Mouse (Mus musculus) layer of hippocampus, adult 6 months (tissue): ENCODE measurements around the gene Hist1h3a. TPM values are rescaled to one million over a fixed set of nuclear protein-coding genes. Genes with fewer than 3 reads are reported as not detected.

Experiments used
- long read RNA-seq, 2 experiments: library from polyadenylated mRNA; unstranded; transcript quantifications; one replicate each; pipeline ENCODE4 v2.0.0; 2019 to 2020
- microRNA-seq: library from miRNA; unstranded; fragments of <30 nt; microRNA quantifications from one replicate; pipeline ENCODE4 v1.2.0, GENCODE M21; 2020
- polyA plus RNA-seq: library from polyadenylated mRNA; unstranded; fragments of <200 nt; fragmentation: Nextera tagmentation; gene quantifications from 2 replicates; pipeline ENCODE4 v1.2.3, GENCODE M21; 2021

The Hist1h3a gene
- polyA plus RNA-seq: not detected in 2 replicates
- long read RNA-seq, experiment 1: 0 reads
- long read RNA-seq, experiment 2: 0 reads

DNA sequence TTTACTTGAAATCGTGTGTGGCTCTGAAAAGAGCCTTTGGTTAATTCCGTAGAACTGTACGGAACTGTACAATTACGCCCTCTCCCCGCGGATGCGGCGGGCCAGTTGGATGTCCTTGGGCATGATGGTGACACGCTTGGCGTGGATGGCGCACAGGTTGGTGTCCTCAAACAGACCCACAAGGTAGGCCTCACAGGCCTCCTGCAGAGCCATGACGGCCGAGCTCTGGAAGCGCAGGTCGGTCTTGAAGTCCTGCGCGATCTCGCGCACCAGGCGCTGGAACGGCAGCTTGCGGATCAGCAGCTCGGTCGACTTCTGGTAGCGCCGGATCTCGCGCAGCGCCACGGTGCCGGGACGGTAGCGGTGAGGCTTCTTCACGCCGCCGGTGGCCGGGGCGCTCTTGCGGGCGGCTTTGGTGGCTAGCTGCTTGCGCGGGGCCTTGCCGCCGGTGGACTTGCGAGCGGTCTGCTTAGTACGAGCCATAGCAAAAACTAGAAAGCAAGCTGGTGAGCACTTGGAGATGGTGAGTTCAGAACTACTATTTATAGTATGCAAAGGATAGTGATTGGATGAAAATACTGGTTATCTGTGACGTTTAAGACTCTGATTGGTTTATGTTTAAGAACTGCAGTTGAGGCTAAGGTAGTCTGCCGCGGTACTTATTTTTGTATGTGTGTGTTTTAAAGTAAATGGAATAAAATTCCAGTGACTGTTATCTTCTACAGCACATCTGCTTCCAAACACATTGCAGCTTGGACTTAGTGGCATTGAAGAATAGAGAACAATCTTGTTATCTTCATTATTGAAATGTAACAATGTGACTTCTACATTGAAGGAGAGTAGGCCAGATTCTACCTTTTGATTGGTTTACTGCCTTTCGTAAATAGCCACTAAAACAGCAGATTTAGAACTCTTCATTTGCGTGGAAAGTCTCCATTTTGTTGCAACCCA, at the start of gene Hist1h3a:
Gene Hist1h3a, minus strand, starts transcription at position 516 of the 951 bp plus-strand sequence.

DNA sequence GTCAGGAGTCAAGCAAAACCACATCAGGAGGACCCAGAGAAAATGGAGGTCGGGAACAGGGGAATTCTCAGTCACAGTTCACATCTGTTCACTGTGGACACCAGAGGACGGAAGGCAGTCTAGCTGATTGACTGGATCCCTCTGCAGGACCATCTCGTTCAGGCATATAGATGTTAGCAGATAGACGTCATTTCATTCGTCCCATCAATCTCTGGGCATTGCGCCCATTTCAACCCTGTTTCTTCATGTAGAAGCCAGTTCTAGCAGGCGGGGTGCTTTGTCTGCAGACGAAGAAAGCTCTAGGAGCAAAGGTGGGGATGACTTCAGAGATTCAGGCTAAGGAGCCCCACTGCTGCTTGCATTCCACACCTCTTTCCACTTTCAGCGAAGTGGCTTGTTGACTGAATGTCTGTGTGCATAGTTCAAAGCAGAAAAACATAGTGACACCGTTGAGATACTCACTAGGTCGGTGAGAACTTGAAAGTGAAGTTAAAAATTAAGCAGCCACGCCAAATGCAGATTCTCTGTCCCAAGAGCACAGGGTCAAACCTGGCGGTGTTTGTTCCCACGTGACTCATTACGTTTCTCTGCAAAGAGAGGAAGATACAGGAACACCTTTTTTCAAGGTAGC, 44.4 kb upstream of the Hist1h3a start, which contains the start of gene Slc17a2:
Gene Slc17a2, plus strand, starts transcription at position 572 of the 631 bp plus-strand sequence.

DNA sequence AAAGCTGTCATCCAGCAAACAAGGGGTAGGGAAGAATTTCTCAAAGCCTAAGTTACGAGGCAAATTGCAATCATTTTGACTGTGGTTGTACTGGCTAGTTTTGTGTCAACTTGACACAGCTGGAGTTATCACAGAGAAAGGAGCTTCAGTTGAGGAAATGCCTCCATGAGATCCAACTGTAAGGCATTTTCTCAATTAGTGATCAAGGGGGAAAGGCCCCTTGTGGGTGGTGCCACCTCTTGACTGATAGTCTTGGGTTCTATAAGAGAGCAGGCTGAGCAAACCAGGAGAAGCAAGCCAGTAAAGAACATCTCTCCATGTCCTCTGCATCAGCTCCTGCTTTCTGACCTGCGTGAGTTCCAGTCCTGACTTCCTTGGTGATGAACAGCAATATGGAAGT, 7.4 kb upstream of the Hist1h3a start, which contains the start of gene Trim38:
Gene Trim38, plus strand, starts transcription at position 301 of the 400 bp plus-strand sequence.

DNA sequence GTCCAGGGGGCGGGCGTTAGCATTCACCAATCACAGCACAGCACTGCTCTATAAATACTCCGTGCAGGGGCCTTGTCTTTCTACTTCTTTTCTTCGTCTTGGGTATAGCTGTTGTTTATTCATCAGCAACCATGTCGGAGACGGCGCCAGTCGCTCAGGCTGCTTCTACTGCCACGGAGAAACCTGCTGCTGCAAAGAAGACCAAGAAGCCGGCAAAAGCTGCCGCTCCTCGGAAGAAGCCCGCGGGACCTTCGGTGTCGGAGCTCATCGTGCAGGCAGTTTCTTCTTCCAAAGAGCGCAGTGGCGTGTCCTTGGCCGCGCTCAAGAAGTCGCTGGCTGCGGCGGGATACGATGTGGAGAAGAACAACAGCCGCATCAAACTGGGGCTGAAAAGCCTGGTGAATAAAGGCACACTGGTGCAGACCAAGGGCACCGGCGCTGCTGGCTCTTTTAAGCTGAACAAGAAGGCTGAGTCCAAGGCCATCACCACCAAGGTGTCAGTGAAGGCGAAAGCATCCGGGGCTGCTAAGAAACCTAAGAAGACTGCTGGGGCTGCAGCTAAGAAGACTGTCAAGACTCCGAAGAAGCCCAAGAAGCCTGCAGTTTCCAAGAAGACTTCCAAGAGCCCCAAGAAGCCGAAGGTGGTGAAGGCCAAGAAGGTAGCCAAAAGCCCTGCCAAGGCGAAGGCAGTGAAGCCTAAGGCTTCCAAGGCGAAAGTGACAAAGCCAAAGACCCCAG, 1.6 kb upstream of the Hist1h3a start, which contains the start of gene Hist1h1a:
Gene Hist1h1a, plus strand, starts transcription at position 81 of the 738 bp plus-strand sequence.

DNA sequence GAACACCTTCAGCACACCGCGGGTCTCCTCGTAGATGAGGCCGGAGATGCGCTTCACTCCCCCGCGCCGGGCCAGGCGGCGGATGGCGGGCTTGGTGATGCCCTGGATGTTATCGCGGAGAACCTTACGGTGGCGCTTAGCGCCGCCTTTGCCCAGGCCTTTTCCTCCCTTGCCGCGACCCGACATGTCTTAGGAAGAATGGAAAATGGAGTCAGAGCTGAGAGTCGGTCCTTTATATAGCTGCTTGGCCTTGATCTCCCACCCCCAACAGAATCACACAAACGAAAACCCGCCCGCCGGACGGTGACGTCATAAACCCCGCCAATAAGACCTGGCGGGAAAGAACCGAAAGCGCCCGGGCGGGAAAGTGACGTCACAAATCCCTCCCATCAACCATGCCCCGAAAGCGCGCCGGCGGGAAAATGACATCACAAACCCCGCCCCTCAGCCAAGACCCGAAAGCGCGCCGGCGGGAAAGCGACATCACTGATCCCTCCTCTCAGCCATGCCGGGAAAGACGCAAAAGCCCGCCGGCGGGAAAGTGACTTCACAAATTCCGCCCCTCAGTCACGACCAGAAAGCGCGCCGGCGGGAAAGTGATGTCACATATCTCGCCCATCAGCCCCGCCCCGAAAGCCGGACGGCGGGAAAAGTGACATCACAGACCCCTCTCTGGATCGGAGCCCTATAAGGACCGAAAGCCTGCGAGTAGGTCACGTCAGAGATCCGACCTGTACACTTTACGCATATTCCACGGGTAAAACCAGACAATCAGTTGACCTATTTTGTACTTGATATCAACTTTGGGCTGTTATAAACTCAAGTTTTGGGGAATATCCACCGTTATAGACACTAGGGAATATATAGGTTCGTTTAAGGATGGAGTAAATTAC, 968 bp downstream of the Hist1h3a start, which contains the start of gene Hist1h4a:
Gene Hist1h4a, minus strand, starts transcription at position 259 of the 893 bp plus-strand sequence.

DNA sequence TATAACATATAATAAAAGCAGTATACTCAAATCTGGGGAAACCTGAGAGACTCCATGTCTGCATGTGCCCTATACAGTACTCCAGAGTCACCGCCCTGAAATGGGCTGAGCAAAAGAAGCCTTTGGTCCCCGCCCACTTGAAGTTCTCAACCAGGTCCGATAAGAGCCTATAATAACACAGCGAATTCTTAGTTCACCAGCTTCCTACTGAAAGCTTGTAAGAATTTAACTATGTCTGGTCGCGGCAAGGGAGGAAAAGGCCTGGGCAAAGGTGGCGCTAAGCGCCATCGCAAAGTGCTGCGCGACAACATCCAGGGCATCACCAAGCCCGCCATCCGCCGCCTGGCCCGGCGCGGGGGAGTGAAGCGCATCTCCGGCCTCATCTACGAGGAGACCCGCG, 5.4 kb downstream of the Hist1h3a start, which contains the start of gene Hist1h4b:
Gene Hist1h4b, plus strand, starts transcription at position 224 of the 400 bp plus-strand sequence.

DNA sequence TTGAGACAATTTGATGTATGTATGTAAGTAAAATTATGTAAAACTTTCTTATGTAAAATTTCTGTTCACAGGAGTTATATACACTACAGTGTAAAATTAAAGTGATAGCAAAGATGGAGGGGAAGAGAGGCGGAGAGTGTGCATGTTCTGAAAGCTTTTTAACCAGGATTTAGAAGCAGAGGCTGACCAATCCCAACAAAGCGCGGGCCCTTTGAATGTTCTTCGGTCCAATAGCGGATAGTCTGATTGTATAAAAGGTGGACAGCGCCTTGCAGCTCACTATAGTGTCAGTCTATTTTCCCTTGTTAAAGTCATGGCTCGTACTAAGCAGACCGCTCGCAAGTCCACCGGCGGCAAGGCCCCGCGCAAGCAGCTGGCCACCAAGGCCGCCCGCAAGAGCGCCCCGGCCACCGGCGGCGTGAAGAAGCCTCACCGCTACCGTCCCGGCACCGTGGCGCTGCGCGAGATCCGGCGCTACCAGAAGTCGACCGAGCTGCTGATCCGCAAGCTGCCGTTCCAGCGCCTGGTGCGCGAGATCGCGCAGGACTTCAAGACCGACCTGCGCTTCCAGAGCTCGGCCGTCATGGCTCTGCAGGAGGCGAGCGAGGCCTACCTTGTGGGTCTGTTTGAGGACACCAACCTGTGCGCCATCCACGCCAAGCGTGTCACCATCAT, 10.0 kb downstream of the Hist1h3a start, which contains the start of gene Hist1h3b:
Gene Hist1h3b, plus strand, starts transcription at position 201 of the 675 bp plus-strand sequence.

DNA sequence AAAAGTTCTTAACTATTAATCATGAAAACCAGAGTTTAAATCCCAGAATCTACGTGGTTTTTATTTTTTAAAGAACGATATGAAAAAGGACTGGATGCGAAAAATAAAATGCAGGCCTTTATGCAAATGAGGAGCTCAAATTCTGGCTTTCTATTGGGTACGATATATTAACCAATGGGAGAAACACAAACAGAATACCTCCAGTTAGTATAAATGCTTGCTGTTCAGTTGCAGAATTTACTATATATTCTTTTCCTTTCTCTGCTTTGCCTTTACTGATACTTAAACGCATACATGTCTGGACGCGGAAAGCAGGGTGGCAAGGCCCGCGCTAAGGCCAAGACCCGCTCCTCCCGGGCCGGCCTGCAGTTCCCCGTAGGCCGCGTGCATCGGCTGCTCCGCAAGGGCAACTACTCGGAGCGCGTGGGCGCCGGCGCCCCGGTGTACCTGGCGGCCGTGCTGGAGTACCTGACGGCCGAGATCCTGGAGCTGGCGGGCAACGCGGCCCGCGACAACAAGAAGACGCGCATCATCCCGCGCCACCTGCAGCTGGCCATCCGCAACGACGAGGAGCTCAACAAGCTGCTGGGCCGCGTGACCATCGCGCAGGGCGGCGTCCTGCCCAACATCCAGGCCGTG, 11.2 kb downstream of the Hist1h3a start, which contains the start of gene Hist1h2ab:
Gene Hist1h2ab, plus strand, starts transcription at position 288 of the 639 bp plus-strand sequence.

DNA sequence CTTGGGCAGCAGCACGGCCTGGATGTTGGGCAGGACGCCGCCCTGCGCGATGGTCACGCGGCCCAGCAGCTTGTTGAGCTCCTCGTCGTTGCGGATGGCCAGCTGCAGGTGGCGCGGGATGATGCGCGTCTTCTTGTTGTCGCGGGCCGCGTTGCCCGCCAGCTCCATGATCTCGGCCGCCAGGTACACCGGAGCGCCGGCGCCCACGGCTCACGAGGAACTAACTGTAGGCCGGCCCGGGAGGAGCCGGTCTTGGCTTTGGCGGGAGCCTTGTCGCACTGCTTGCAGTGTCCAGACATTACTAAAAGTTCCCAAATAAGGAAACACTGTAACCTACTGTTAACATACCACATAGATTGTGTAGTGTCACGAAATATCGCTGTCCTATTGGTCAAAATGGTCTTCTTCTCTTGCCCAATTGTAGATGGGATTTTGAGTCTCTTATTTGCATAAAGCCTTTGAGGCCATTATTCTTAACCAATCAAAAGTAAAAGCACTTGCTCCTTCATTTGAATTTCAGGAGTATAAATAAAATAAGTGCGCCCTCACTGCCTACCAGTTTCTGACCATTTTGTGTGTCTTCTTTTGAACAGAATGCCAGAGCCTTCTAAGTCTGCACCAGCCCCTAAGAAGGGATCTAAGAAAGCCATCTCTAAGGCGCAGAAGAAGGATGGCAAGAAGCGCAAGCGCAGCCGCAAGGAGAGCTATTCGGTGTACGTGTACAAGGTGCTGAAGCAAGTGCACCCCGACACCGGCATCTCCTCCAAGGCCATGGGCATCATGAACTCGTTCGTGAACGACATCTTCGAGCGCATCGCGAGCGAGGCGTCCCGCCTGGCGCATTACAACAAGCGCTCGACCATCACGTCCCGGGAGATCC, 15.7 kb downstream of the Hist1h3a start, which contains the start of gene Hist1h2bb:
Gene Hist1h2bb, plus strand, starts transcription at position 534 of the 880 bp plus-strand sequence.

DNA sequence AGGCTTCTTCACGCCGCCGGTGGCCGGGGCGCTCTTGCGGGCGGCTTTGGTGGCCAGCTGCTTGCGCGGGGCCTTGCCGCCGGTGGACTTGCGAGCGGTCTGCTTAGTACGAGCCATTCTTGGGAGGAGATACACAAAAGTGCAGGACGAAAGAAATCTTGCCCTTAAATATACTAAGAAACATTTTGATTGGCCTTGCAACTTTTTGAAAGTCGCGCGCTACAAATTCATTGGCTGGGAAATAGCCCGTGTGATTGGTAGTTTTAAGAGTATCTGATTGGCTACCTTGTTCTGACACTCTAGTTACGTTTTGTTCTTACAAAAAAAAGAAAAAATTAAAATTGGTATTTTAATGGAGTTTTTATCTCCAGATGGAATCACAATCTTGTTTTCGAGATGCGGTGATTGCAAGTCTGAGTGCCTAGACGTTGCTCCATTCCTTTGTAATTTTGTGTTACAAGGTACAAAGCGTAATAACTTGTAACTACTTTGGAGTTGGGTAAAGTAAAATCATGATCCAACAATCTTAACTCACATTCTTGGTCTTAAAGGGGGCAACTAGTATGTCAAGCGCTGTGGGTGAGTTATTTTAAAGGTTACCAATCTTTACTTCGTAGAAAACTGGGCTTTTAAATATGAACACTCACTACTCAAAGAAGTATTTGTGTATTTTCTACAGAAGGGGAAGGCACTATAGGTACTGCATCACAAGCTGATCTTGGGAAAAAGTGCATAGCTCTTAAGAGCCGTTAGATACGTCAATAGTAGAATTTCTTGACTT, 16.6 kb downstream of the Hist1h3a start, which contains the start of gene Hist1h3c:
Gene Hist1h3c, minus strand, starts transcription at position 222 of the 781 bp plus-strand sequence.

DNA sequence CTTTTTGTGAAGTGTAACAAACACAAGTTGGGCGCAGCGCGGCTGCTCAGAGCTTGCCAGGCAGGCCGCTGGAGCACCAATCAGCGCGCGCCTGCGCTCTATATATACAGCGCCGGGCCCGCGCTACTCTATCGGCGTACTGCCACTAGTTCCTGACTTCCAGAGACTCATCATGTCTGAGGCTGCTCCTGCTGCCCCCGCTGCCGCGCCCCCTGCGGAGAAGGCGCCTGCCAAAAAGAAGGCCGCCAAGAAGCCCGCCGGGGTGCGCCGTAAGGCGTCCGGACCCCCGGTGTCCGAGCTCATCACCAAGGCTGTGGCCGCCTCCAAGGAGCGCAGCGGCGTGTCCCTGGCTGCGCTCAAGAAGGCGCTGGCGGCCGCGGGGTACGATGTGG, 23.5 kb downstream of the Hist1h3a start, which contains the start of gene Hist1h1c:
Gene Hist1h1c, plus strand, starts transcription at position 132 of the 392 bp plus-strand sequence.

Small RNA genes lying within 50 kb of the gene (microRNA-seq; reads per million reads assigned to microRNA genes)
- not detected for gene Gm44314
- not detected for gene Gm44484

Other genes starting within 250 kb of the Hist1h3a start
- 62.0 and 135 TPM in 2 replicates for gene Hist1h4h, start 231.3 kb downstream of the Hist1h3a start, polyA plus RNA-seq
- not detected in 2 replicates for gene Hist1h2af, start 228.5 kb downstream of the Hist1h3a start, polyA plus RNA-seq
- 1.3 TPM in 1 of 2 replicates, not detected in the other for gene Hist1h3g, start 227.0 kb downstream of the Hist1h3a start, polyA plus RNA-seq
- 0.20 and 0.25 TPM in 2 replicates for gene Hist1h2bh, start 219.0 kb downstream of the Hist1h3a start, polyA plus RNA-seq
- gene Hist1h3f, start 218.3 kb downstream of the Hist1h3a start, polyA plus RNA-seq: 0.14 TPM in 1 of 2 replicates, not detected in the other
- gene Hist1h4f, start 210.7 kb downstream of the Hist1h3a start, polyA plus RNA-seq: not detected in 2 replicates
- 0.03 and 0.10 TPM in 2 replicates for gene Hist1h1d, start 209.1 kb downstream of the Hist1h3a start, polyA plus RNA-seq
- gene Hist1h3e, start 200.0 kb downstream of the Hist1h3a start, polyA plus RNA-seq: 1.1 and 1.8 TPM in 2 replicates
- gene Hist1h2ae, start 191.2 kb downstream of the Hist1h3a start, polyA plus RNA-seq: 8.0 and 8.1 TPM in 2 replicates
- gene Hist1h2bg, start 191.0 kb downstream of the Hist1h3a start, polyA plus RNA-seq: 3.4 and 4.7 TPM in 2 replicates
- gene Hist1h2bf, start 188.2 kb downstream of the Hist1h3a start, polyA plus RNA-seq: 1.1 TPM in 1 of 2 replicates, not detected in the other
- not detected in 2 replicates for gene Hist1h2ad, start 188.0 kb downstream of the Hist1h3a start, polyA plus RNA-seq
- gene Hist1h3d, start 186.6 kb downstream of the Hist1h3a start, polyA plus RNA-seq: 0.60 and 0.88 TPM in 2 replicates
- 7.7 and 14.9 TPM in 2 replicates for gene Hist1h4d, start 180.8 kb downstream of the Hist1h3a start, polyA plus RNA-seq
- 4.3 and 6.3 TPM in 2 replicates for gene Hist1h2be, start 141.3 kb downstream of the Hist1h3a start, polyA plus RNA-seq
- gene Hist1h1e, start 139.8 kb downstream of the Hist1h3a start, polyA plus RNA-seq: 9.9 and 12.4 TPM in 2 replicates
- 2.2 and 4.2 TPM in 2 replicates for gene Hist1h2ac, start 78.4 kb downstream of the Hist1h3a start, polyA plus RNA-seq
- gene Hist1h2bc, start 78.2 kb downstream of the Hist1h3a start, polyA plus RNA-seq: 125 and 195 TPM in 2 replicates
- not detected in 2 replicates for gene Hist1h1t, start 66.6 kb downstream of the Hist1h3a start, polyA plus RNA-seq
- 3.0 and 6.5 TPM in 2 replicates for gene Hist1h4c, start 63.9 kb downstream of the Hist1h3a start, polyA plus RNA-seq
- 6.8 and 7.3 TPM in 2 replicates for gene Hfe, start 51.5 kb downstream of the Hist1h3a start, polyA plus RNA-seq
- gene Hist1h1c, start 23.6 kb downstream of the Hist1h3a start, polyA plus RNA-seq: 8.2 and 11.8 TPM in 2 replicates
- gene Hist1h3c, start 16.8 kb downstream of the Hist1h3a start, polyA plus RNA-seq: 0.43 and 0.45 TPM in 2 replicates
- gene Hist1h2bb, start 15.7 kb downstream of the Hist1h3a start, polyA plus RNA-seq: 0.92 TPM in 1 of 2 replicates, not detected in the other
- gene Hist1h2ab, start 11.3 kb downstream of the Hist1h3a start, polyA plus RNA-seq: 3.4 and 5.1 TPM in 2 replicates
- gene Hist1h3b, start 10.1 kb downstream of the Hist1h3a start, polyA plus RNA-seq: 0.31 TPM in 1 of 2 replicates, not detected in the other
- gene Hist1h4b, start 5.4 kb downstream of the Hist1h3a start, polyA plus RNA-seq: not detected in 2 replicates
- gene Hist1h4a, start 1.2 kb downstream of the Hist1h3a start, polyA plus RNA-seq: 0.34 TPM in 1 of 2 replicates, not detected in the other
- 0.20 TPM in 1 of 2 replicates, not detected in the other for gene Hist1h1a, start 1.3 kb upstream of the Hist1h3a start, polyA plus RNA-seq
- gene Trim38, start 7.5 kb upstream of the Hist1h3a start, polyA plus RNA-seq: not detected in 2 replicates
- not detected in 2 replicates for gene Slc17a2, start 44.6 kb upstream of the Hist1h3a start, polyA plus RNA-seq
- gene Slc17a3, start 77.0 kb upstream of the Hist1h3a start, polyA plus RNA-seq: not detected in 2 replicates
- gene Slc17a1, start 105.4 kb upstream of the Hist1h3a start, polyA plus RNA-seq: not detected in 2 replicates
- gene Slc17a4, start 152.6 kb upstream of the Hist1h3a start, polyA plus RNA-seq: not detected in 2 replicates
- not detected in 2 replicates for gene Hist1h2ba, start 171.8 kb upstream of the Hist1h3a start, polyA plus RNA-seq
- gene Hist1h2aa, start 172.1 kb upstream of the Hist1h3a start, polyA plus RNA-seq: not detected in 2 replicates
- 1.8 and 2.5 TPM in 2 replicates for gene Scgn, start 228.8 kb upstream of the Hist1h3a start, polyA plus RNA-seq